Mouse (Mus musculus): ENCODE measurements around the gene Epha3.

Gene Epha3

GRCm38 (mm10) chr16:63646577-63646976, 217.4 kb downstream of the Epha3 start:
- no peak for DNase-seq

- no peak for DNase-seq
Measured at GRCm38 (mm10) chr16:63642641-63643040, 221.3 kb downstream of the Epha3 start.

DNA sequence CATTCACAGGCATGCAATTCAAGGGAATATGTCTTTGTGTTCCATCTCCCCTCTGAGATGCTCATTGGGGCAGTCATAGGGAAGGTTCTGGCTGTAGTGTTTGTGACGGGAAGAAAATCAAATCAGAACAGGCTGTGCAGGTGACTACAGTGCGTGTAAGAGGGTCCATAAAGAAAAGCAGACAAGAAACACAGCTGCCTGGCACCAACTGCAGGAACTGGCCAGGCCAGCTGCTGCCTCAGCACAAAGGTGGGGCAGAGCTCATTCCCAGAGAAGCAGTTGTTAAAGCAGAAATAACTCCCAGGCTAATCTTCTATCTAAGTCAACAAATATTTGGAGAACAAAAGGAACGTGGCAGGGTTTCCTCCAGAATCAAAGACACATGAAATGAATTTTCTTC, 222.4 kb downstream of the Epha3 start:
- peak in 1 of 2 experiments; percentile 17 for DNase-seq

GRCm38 (mm10) chr16:63638701-63639100, 225.3 kb downstream of the Epha3 start:
- no peak for DNase-seq

GRCm38 (mm10) chr16:63633748-63634166, 230.2 kb downstream of the Epha3 start:
- no peak for DNase-seq

- DNase-seq: no peak
Measured at GRCm38 (mm10) chr16:63625229-63625628, 238.7 kb downstream of the Epha3 start.

- DNase-seq: no peak
Measured at GRCm38 (mm10) chr16:63621845-63622244, 242.1 kb downstream of the Epha3 start.

- DNase-seq: no peak
Measured at GRCm38 (mm10) chr16:63615396-63615795, 248.6 kb downstream of the Epha3 start.

DNA sequence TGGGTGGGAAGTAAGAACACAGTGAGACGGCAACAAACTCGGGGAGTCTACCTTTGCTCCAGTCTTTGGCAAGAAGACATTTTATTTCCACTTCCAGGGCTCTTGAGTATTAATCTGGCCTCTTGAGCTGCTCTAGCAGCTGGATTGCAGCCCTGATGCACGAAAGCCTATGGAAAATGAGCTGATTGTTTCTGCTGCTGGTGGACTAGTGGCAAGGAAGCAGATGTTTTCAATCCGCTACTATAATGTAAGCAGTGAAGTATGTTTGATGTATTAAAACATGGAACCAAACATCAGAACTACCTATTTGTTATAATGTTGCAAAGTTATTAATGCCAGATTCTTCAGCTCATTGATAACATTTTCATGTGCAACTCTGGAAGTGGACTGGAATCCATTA, 251.0 kb downstream of the Epha3 start:
- no peak for DNase-seq

DNA sequence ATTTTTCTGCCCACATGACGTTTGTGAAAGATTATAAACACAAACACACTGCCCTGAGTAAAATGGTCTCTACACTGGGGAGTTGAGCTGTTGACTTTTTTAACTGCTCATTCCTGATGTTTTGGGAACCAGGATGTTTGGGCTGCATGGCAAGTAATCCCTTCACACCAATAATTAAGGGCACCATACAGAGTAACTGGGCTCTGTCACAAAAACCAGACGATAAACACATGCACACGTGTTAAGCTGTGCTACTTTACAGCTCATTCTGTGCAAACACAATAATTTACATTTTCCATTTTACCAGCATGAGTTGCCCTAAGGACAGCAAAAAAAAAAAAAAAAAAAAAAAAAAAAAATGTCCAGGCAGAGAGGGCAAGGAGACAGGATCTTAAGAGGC, 263.7 kb downstream of the Epha3 start:
- DNase-seq: no peak

- no peak for DNase-seq
Measured at GRCm38 (mm10) chr16:63594656-63595055, 269.3 kb downstream of the Epha3 start.

DNA sequence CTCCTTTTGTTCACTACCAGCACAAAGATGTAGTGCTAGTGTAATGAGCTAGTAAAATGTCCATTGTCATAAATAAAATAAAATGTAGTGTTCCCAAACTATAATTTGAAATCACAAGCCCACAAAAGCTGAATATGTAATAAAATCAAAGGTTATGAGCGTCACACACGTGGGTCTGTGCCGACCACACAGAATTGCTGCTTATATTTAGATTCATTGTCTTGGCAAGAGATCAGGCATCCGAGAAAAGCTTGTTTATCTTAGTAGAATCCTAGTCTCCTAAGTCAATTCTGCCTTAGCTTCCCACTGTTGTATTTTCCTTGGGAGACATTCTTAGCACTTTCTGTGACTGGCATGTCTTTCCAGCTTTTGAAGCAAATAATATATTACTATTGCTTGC, 294.2 kb downstream of the Epha3 start:
- no peak for DNase-seq

- DNase-seq: peak in 1 of 2 experiments; percentile 1
Measured at GRCm38 (mm10) chr16:63566106-63566836, 297.7 kb downstream of the Epha3 start.

DNA sequence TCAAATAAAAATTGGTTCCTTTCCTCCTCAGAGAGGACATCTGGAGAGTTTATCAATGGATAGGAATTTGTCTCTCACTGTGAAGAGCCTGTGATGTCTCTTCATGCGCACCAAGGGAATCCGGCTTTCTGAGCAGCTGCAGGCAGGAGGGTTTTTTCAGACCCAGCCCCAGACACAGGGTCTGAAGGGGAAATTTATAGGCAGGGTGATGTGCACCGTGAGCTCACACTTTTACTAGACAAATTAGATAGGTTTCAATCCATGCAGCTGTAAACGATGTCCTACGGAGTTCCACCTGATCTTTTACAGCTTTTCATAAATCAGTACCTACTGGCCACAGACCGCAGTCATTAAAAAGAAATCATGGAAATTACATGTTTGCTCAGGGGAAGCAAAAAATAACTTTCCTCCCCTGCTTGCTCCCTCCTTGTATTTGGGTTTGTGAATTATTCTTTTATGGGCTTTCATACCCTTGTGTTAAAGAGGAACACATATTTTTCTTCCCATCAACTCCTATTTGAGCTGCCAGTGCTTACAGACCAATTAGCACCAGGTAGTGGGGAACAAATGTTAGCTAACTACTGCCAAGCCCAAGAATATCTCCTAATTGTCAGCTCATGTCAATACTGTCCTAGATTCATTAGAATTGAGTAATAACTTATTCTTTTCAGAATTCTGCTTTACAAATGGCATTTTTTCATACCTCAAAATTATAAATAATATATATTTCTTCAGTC, 307.4 kb downstream of the Epha3 start:
- no peak for DNase-seq

GRCm38 (mm10) chr16:63552531-63552930, 311.4 kb downstream of the Epha3 start:
- DNase-seq: no peak

- DNase-seq: no peak
Measured at GRCm38 (mm10) chr16:63539489-63539888, 324.5 kb downstream of the Epha3 start.

- no peak for DNase-seq
Measured at GRCm38 (mm10) chr16:63528821-63529220, 335.2 kb downstream of the Epha3 start.

GRCm38 (mm10) chr16:63517636-63518035, 346.3 kb downstream of the Epha3 start:
- no peak for DNase-seq

- no peak for DNase-seq
Measured at GRCm38 (mm10) chr16:63510069-63510468, 353.9 kb downstream of the Epha3 start.

DNA sequence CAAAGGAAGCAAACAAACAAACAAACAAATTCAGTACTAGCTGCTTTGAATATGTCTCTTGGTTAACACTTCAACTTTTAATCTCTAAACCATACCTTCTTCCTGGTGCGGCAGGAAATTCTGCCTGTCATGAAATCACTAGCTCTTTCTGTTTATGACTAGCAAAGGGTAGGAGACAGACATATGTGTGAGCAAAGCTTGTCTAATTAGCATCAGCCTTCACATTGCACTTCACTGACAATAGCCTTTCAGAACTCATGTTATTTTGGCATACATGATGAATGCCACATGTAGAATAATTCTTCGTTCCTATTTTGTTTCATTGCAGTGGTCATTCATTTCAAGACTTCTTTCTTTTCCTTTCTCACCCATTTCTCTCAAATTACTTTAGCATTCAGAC, 357.5 kb downstream of the Epha3 start:
- DNase-seq: no peak

DNA sequence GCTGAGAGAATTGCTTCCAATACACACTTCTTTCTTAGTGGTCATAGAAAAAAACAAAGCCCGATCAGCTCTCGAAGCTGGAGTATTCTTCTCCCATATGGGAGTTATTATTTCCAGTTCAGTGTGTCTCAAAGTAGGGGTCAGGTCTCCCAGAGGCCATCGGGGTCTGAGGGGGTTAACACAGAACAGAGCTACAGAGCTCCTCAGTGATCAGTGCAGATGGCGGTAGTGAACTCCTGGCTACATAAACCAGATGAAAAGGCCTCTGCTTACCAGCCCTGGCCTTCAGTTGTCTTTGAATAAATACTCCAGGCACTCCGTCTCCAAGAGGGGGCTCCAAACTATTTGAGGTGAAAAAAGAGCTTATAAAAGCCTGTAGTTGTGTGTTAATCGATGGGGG, 362.5 kb downstream of the Epha3 start:
- DNase-seq: no peak

- DNase-seq: no peak
Measured at GRCm38 (mm10) chr16:63500975-63501393, 363.0 kb downstream of the Epha3 start.
